Mouse (Mus musculus) midbrain, postnatal 0 days (tissue): ENCODE results near the gene Upp2. TPM values are rescaled to one million over a fixed set of nuclear protein-coding genes. Genes with fewer than 3 reads are reported as not detected.

Experiments
- ATAC-seq: fragments of 200-750 bp; cut with Nextera tagmentation; 2 replicates; pipeline ENCODE4 v1.8.0; 2017; ENCODE audit warnings: moderate number of reproducible peaks, mild to moderate bottlenecking, moderate TSS enrichment, moderate library complexity; ENCODE audit not compliant: low FRiP score
- DNase-seq: peaks from one replicate; pipeline ENCODE4 v3.0.0-alpha.2; 2015; ENCODE audit warnings: low spot score
- H3K27ac ChIP-seq: fragments of 300-500 bp; sonication (generic); 2 replicates; pipeline ENCODE4 v1.5.1; 2014; ENCODE audit warnings: low read depth, mild to moderate bottlenecking, low read length, mixed read lengths
- H3K27me3 ChIP-seq: fragments of 300-500 bp; sonication (generic); 2 replicates; pipeline ENCODE4 v1.6.1; 2014; ENCODE audit warnings: low read length, control low read depth, mixed read lengths; ENCODE audit not compliant: insufficient read depth
- H3K36me3 ChIP-seq: fragments of 300-500 bp; sonication (generic); 2 replicates; pipeline ENCODE4 v1.6.1; 2014; ENCODE audit warnings: low read length, control low read depth, mixed read lengths; ENCODE audit not compliant: insufficient read depth
- H3K4me1 ChIP-seq: fragments of 300-500 bp; sonication (generic); 2 replicates; pipeline ENCODE4 v1.6.1; 2014; ENCODE audit warnings: mild to moderate bottlenecking, control low read depth, antibody characterized with exemption, low read length, mixed read lengths; ENCODE audit not compliant: insufficient read depth
- H3K4me2 ChIP-seq: fragments of 300-500 bp; sonication (generic); 2 replicates; pipeline ENCODE4 v1.6.1; 2014; ENCODE audit warnings: low read depth, mild to moderate bottlenecking, low read length, mixed read lengths; ENCODE audit not compliant: poor library complexity, severe bottlenecking
- H3K4me3 ChIP-seq: fragments of 300-500 bp; sonication (generic); 2 replicates; pipeline ENCODE4 v1.5.1; 2014; ENCODE audit warnings: low read depth, mild to moderate bottlenecking, low read length, moderate library complexity
- H3K9ac ChIP-seq: fragments of 300-500 bp; sonication (generic); replicated peaks from 2 replicates; pipeline ENCODE4 v1.6.1; 2014; ENCODE audit warnings: mild to moderate bottlenecking, low read length, moderate library complexity, mixed read lengths; ENCODE audit not compliant: poor library complexity, severe bottlenecking
- H3K9me3 ChIP-seq: fragments of 300-500 bp; sonication (generic); 2 replicates; pipeline ENCODE4 v1.6.1; 2016; ENCODE audit warnings: low read length, control low read depth
- CTCF ChIP-seq: IDR thresholded peaks from 2 replicates; pipeline ENCODE4 v1.5.1; 2016; ENCODE audit warnings: antibody characterized with exemption, mild to moderate bottlenecking
- WGBS: fragments of 180-500 bp; shearing (Covaris S2); extraction: QIAGEN DNeasy Blood & Tissue Kit; methylation state at CpG from one replicate; pipeline ENCODE4 v1.1.7; 2014; 5-methylcytosine and 5-hydroxymethylcytosine counted together
- polyA plus RNA-seq: library from polyadenylated mRNA; unstranded; fragments of >200 nt; fragmentation: Nextera tagmentation; extraction: Ambion mirVana; gene quantifications from 2 replicates; pipeline ENCODE4 v1.2.1, GENCODE M21; 2015
- total RNA-seq: library from RNA; depleted of rRNA; stranded (reverse); fragments of >200 nt; gene quantifications from 2 replicates; pipeline ENCODE4 v1.2.3, GENCODE M21; 2014

Upp2 gene
- total and polyA plus RNA-seq, 2 experiments from 2014 or later, result 11.6 TPM

DNA sequence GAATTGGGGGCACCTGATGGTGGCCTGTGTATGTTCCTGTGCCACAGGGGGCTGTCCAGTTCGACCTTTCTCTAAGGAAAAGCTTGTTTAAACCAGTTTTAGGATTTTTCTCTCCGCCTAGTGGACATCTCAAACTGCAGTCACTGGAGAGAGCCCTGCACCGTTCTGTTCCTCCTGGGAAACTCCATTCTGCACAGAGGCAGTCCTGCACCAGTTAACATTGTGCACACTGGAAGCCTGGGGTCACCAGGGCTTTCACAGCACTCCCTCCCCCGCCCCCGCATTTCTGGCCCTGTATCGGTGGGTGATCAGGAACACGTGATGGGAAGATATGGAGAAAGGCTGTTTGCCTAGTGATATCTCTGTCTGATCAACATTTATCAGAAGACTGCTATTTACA is 133.3 kb downstream of the Upp2 start:
- Histone ChIP-seq H3K9ac (no peak overlapping the region), H3K36me3 (no peaks in the 10 kb centered on the region), H3K27me3 (no peaks in the 10 kb centered on the region), H3K4me1 (no peaks in the 10 kb centered on the region), H3K4me2 (no peak overlapping the region), H3K27ac (no peak overlapping the region), H3K9me3 (no peaks in the 10 kb centered on the region), H3K4me3 (no peak overlapping the region)
- no peak for TF ChIP-seq CTCF
- DNase-seq, result no peak
- ATAC-seq, result no peak
- WGBS, result 73% methylated on average over 7 of the region's 7 CpGs

DNA sequence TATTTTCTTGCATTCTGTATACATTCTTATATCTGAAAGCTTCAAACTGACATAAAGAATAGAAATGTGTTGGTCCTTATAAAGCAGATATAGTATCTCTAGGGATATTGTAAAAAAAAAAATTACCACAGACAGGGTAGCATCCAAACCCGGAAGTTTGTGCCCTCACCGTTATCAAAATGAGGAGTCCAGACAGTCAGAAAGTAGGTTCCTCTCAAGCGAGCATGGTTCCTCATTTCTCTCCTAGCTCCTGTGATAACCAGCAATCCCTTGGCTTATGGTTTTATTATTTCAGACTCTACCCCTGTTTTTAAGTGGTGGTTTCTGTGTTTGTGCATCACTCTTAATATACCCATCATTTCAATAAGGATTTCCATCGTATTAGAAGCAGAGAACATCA is 134.5 kb downstream of the Upp2 start:
- Histone ChIP-seq H3K4me2 (no peak overlapping the region), H3K27me3 (no peaks in the 10 kb centered on the region), H3K36me3 (no peaks in the 10 kb centered on the region), H3K4me1 (no peaks in the 10 kb centered on the region), H3K4me3 (no peak overlapping the region), H3K9me3 (no peaks in the 10 kb centered on the region), H3K9ac (no peak overlapping the region), H3K27ac (no peak overlapping the region)
- no peak for DNase-seq
- WGBS, result 93% methylated on average over 4 of the region's 4 CpGs
- no peak for ATAC-seq
- TF ChIP-seq CTCF, result no peak

DNA sequence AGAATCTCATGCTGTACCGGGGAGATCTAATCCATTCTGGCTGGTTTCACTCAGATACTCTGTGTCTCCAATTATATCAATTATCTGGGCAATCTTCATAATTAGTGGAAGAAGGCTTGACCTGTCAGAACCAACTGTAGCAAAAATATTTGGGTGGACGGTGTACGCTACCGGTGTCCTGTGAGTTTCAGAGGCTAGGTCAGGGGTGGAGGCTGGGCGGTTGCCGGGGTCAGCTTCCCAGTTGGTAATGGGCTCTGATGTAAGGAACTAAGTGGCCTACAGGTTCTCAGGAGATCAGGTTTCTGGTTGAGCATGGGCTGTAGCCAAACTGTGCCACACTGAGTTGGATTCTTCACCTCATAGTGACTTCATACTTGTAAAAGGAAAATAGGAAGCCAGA is 136.1 kb downstream of the Upp2 start:
- 92% methylated on average over 6 of the region's 6 CpGs for WGBS

GRCm38 (mm10) chr2:58703646-58704045 is 136.5 kb downstream of the Upp2 start:
- DNase-seq (no peak), ATAC-seq (no peak)
- 82% methylated on average over 6 of the region's 6 CpGs for WGBS
- no peak for TF ChIP-seq CTCF
- Histone ChIP-seq H3K27ac (no peak overlapping the region), H3K4me2 (no peak overlapping the region), H3K9me3 (no peaks in the 10 kb centered on the region), H3K9ac (no peak overlapping the region), H3K27me3 (no peaks in the 10 kb centered on the region), H3K4me3 (no peak overlapping the region), H3K36me3 (no peaks in the 10 kb centered on the region), H3K4me1 (no peaks in the 10 kb centered on the region)

More for the DNA sequence above, 136.1 kb downstream of the Upp2 start:
- no peak overlapping the region for H3K9ac ChIP-seq
- TF ChIP-seq CTCF, result no peak
- H3K9me3 ChIP-seq, result no peaks in the 10 kb centered on the region
- H3K4me2 ChIP-seq, result no peak overlapping the region
- H3K4me1 ChIP-seq, result no peaks in the 10 kb centered on the region
- no peak for DNase-seq
- no peaks in the 10 kb centered on the region for H3K36me3 ChIP-seq
- H3K4me3 ChIP-seq, result no peak overlapping the region
- no peak for ATAC-seq
- no peaks in the 10 kb centered on the region for H3K27me3 ChIP-seq
- no peak overlapping the region for H3K27ac ChIP-seq

- H3K36me3 ChIP-seq, result no peaks in the 10 kb centered on the region
- H3K27ac ChIP-seq, result no peak overlapping the region
- H3K4me3 ChIP-seq, result no peak overlapping the region
- H3K9ac ChIP-seq, result no peak overlapping the region
- TF ChIP-seq CTCF, result no peak
- no peak overlapping the region for H3K4me2 ChIP-seq
- ATAC-seq (no peak), DNase-seq (no peak)
- no peaks in the 10 kb centered on the region for H3K9me3 ChIP-seq
- no peaks in the 10 kb centered on the region for H3K4me1 ChIP-seq
- H3K27me3 ChIP-seq, result no peaks in the 10 kb centered on the region
- WGBS, result 87% methylated on average over 3 of the region's 3 CpGs
Measured at GRCm38 (mm10) chr2:58704576-58704975, 137.5 kb downstream of the Upp2 start.

DNA sequence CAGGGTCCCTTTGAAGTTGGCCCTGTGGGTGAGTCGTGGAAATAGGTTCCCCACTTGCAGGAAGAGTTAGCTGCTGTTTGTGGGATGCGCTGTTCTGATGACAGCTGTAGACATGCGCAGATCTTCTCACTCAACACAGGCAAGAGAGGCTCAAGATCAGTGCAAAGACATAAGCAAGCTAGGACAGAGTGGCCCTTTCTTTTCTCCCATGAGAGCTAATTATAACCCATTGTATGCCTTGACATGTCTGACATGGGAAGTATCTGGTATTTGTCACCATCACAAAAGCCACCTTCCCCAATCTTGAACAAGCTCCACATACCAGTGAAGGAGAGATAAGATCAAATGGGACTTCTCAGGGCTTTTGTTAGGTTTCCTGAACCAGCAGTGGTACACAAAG is 140.6 kb downstream of the Upp2 start:
- no peak overlapping the region for H3K9ac ChIP-seq
- no peaks in the 10 kb centered on the region for H3K4me1 ChIP-seq
- H3K27ac ChIP-seq, result no peak overlapping the region
- 84% methylated on average over 3 of the region's 3 CpGs for WGBS
- H3K27me3 ChIP-seq, result no peaks in the 10 kb centered on the region
- H3K4me3 ChIP-seq, result no peak overlapping the region
- no peaks in the 10 kb centered on the region for H3K36me3 ChIP-seq
- no peak for ATAC-seq
- no peak overlapping the region for H3K4me2 ChIP-seq
- no peaks in the 10 kb centered on the region for H3K9me3 ChIP-seq
- no peak for DNase-seq
- no peak for TF ChIP-seq CTCF
